In the genomic region with DNA sequence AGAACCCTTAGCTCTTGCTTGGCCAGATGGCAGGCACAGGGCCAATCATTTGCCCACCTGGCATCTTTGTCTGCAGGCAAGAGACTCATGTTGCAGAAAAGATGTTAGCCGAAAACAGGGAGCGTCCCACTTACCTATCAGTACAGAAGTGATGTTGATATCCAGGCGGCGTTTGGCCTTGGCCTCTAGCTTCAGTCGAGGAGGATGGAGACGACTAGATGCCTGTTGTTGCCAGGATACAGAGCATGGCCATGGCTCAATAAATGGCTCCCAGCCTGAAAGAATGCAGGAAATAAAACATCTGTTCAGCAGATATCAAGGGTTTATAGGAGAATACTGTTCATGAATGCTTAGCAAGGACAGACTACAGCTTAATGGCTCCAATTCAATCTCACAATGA, we compare ENCODE assay signal across 23 mouse cellular contexts.
"Had no signal": no experiment of that assay in that cellular context is flagged by ENCODE, and none has a peak within 500 bp of the region (broad histone marks: within the 10 kb centered on the region; RNA-seq: fewer than 3 reads in every experiment).

No protein-coding gene starts in this region.

- H3K27me3 ChIP-seq: limb, embryonic 12.5 days; limb, embryonic 15.5 days; megakaryocyte, embryonic 14.5 days; midbrain, embryonic 13.5 days; neural tube, embryonic 13.5 days had no signal

- H3K4me3 ChIP-seq: limb, embryonic 12.5 days; limb, embryonic 15.5 days; megakaryocyte, embryonic 14.5 days; midbrain, embryonic 10.5 days; midbrain, embryonic 13.5 days; myocyte; neural tube, embryonic 13.5 days had no signal

- H3K27ac ChIP-seq: kidney, postnatal 0 days; limb, embryonic 12.5 days; limb, embryonic 15.5 days; liver, embryonic 14.5 days; midbrain, embryonic 13.5 days; neural tube, embryonic 13.5 days; stomach, postnatal 0 days had no signal

- H3K9ac ChIP-seq: limb, embryonic 12.5 days; limb, embryonic 15.5 days; liver, embryonic 14.5 days; liver, postnatal 0 days; midbrain, embryonic 13.5 days; neural tube, embryonic 13.5 days had no signal

- DNase-seq: kidney, adult 11 months; kidney, adult 9 months; left cerebral cortex, postnatal 4 days; liver, postnatal 0 days; lung, postnatal 36 days; right cerebral cortex, adult 18-20 months; right cerebral cortex, postnatal 14 days; right cerebral cortex, postnatal 4 days; thymus, adult 2 months; thymus, postnatal 14 days; thymus, postnatal 4 days had no signal

- ATAC-seq: liver, postnatal 0 days; midbrain, embryonic 13.5 days; midbrain, embryonic 16.5 days had no signal

- H3K9me3 ChIP-seq: limb, embryonic 12.5 days; limb, embryonic 15.5 days; megakaryocyte, embryonic 14.5 days; midbrain, embryonic 10.5 days; midbrain, embryonic 13.5 days; neural tube, embryonic 13.5 days had no signal

- H3K4me2 ChIP-seq: limb, embryonic 12.5 days; limb, embryonic 15.5 days; liver, embryonic 11.5 days; midbrain, embryonic 13.5 days; neural tube, embryonic 13.5 days had no signal
